Mouse (Mus musculus): Measurements from ENCODE around the gene Tmem35b.
A peak's percentile ranks its signal among the peaks of the same experiment; 100 is the strongest.

Tmem35b gene

GRCm38 (mm10) chr4:127168211-127168913, 44.9 kb downstream of the Tmem35b start:
- DNase-seq (ENCODE audit: low spot score) = peak; percentile 19

DNA sequence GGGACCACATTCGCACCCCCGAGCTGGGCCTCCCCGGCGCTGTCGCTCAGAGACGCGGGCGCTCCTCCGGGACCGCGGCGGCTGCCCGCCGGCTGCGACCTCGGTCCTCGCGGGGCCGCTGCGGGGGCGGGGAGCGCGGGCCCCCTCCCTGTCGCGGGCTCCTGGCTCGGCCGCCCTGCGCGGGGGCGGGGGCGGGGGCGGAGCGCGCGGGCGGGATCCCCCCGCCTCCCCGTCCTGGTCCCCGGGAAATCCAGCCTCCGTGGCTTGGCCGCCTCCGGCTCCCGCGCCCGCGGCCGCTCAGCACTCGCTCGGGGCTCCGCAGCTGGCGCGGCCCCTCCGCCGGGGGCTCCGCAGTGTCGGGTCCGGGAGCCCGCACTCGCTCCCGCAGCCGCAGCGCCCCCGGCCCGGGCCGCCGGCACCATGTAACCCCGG, 45.4 kb downstream of the Tmem35b start, which contains the start of gene Dlgap3:
Gene Dlgap3 (plus strand): TSS at position 291 of the 432 bp plus-strand sequence.
- DNase-seq (ENCODE audit: low spot score) = peak; percentile 7

DNA sequence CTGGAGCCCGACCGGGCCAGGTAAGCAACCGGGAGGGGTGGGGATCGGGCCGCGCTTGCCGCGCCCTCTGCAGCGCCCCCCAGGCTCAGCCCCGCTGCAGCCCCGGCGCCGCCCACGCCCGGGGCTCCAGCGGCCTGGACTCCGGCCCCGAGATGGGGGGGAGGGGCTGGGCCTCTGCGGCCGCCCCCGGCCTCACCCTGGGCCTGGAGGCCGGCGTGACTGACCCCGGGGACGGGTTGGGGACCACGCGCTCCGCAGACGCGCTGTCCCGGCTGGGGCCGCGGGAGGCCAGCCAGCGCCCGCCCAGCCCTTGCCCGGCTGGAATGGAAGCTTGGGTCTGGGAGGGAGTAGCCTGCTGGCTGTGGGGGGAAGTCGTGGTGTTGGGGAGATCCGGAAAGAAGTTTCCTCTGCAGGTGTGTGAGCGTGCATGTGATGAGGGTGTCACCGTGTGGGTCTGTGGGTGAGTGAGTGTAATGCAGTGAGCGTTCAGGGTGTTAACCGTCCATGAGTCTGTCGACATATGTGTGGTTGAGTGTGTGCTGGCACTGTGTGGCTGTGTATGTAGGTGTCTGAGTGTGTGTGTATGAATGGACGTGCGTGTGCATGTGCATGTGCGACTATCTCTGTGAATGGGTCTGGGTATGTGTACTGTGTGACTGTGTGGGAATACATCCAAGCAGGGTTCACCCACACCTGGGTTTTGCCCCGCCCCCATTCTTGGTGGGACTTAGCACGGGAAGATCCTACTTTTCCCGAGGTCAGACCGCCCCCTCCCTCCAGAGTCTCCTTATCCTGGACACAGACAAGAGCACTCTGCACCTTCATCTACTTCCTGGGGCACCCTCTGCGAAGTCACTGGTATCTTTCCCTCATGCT, 46.1 kb downstream of the Tmem35b start:
- peak; percentile 6 for DNase-seq (ENCODE audit: low spot score)

- no peak for DNase-seq (ENCODE audit: low spot score)
Measured at GRCm38 (mm10) chr4:127170866-127171265, 47.4 kb downstream of the Tmem35b start.

GRCm38 (mm10) chr4:127171341-127171905, 47.9 kb downstream of the Tmem35b start:
- no peak for DNase-seq (ENCODE audit: low spot score)

GRCm38 (mm10) chr4:127172119-127172518, 48.6 kb downstream of the Tmem35b start:
- no peak for DNase-seq (ENCODE audit: low spot score)

DNA sequence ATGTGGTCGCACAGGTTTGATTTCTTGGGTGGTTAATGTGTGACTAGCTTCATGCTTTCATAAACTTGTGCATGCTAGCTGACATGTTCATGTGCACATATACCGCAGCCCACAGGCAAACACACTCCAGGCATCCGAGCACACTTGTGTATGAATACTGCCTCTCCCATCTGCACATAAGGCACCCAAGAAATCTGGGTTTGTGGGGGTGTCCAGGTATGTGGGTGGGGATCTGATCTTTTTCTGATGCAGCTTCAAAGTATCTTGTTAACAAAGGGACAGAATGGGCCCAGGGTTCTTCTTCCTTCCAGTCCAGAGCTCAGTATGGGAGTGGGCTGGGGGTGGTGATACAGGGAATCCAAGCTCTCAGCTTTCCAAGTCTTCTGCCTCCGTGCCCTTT, 49.1 kb downstream of the Tmem35b start:
- DNase-seq (ENCODE audit: low spot score) = no peak

DNA sequence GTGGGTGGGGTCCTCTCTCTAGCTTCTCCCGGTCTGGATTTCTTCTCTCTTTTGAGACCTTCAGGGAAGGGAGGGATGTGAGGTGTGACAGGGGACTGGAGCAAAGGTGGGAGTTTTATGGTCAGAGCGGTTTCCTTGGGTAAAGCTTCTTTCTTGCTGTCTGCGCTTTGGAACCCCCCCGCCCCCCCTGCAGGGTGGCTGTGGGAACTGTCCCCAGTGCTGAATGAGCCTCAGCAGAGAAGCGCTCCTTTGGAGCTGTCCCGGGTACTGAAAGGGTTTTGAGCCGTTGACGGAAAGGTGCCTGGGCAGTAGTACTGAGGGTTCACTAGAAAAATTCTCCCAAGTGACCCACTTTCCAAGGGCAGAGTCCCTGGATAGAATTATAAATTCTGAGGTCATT, 50.0 kb downstream of the Tmem35b start:
- DNase-seq (ENCODE audit: low spot score) = no peak

DNA sequence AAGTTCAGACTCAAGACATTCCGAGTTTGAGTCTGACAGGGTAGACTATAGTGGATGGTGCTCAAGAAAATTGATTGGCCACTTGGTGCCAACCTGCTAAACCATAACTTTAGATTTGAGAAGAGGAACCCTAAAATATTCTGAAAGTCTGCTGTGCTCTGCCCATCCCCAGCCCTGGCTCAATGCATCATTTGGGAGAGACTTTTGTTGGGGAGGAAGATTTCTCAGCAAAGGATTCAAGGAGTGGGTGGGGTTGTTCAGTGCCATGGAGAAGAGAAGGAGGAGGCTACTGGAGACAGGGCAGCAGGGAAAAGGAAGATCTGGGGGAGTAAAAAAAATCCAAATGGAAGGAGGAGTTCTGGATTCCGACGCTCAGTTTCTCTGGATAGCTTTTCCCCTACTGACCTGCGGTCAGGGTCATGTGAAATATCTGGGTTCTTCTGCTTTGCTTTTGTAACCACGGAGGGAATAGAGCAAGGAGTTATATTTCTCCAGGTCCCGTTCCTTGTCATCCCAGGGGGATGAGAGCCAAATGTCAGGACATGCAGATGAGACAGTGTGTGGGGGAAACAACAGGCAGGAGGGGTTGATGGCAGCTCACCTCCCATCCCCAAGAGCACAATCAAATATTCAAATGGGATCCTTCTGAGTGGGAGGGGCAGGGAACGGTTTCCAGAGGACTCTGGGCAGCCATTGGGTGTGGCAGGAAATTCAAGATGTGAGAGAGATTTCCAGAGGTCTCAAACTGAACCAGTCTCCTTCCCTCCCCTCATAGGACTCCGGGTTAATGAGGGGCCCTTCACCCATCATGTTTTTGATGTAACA, 50.8 kb downstream of the Tmem35b start:
- DNase-seq (ENCODE audit: low spot score) = no peak

DNA sequence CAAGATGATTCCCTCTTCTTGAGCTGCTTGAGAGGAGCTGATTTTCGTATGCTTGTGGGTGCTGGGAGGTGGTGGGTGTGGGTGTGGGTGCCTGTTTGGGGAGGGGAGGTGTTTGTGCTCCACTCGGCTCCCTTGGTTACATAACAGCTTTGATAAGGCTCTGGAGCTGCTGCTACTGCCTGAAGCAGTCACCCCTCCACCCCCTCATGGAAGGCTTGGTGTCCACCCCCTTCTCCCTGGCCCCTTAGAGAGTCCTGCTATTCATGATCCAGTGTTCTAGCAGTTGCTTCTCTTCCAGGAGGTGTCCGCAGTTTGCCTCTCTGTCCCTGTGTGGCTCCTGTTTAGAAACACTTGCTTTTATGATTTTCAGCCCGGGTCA, 51.4 kb downstream of the Tmem35b start:
- no peak for DNase-seq (ENCODE audit: low spot score)

GRCm38 (mm10) chr4:127177961-127178360, 54.5 kb downstream of the Tmem35b start:
- no peak for DNase-seq (ENCODE audit: low spot score)

- DNase-seq (ENCODE audit: low spot score) = no peak
Measured at GRCm38 (mm10) chr4:127178671-127179070, 55.2 kb downstream of the Tmem35b start.

Measured in T-cell, adult 2 months (primary cell).